Mouse (Mus musculus): ENCODE results near the gene Zfhx3. TPM values are rescaled to one million over a fixed set of nuclear protein-coding genes. Genes with fewer than 3 reads are reported as not detected.

Zfhx3 gene
- polyA plus RNA-seq, 1 experiment from 2014 or later, result 8.2 TPM

- H3K9ac ChIP-seq (replicated peaks; ENCODE audit: low read depth), result no peak overlapping the region
- no peaks in the 10 kb centered on the region for H3K36me3 ChIP-seq (ENCODE audit: insufficient read depth, low read length)
- DNase-seq (ENCODE audit: low spot score) (no peak), ATAC-seq (no peak)
- WGBS, result 86% methylated on average over 9 of the region's 9 CpGs
- H3K9me3 ChIP-seq (ENCODE audit: low read length), result no peaks in the 10 kb centered on the region
- no peak overlapping the region for H3K27ac ChIP-seq (ENCODE audit: low read length)
- TF ChIP-seq EP300 (IDR thresholded peaks at IDR 0.05) (no peak), CTCF (IDR thresholded peaks at IDR 0.05) (no peak)
- H3K4me3 ChIP-seq (ENCODE audit: low read depth, low read length), result no peak overlapping the region
- no peaks in the 10 kb centered on the region for H3K27me3 ChIP-seq (replicated peaks; ENCODE audit: insufficient read depth, low read length)
- H3K4me2 ChIP-seq (replicated peaks; ENCODE audit: low read depth, low read length), result no peak overlapping the region
- no peaks in the 10 kb centered on the region for H3K4me1 ChIP-seq (ENCODE audit: insufficient read depth, low read depth, low read length)
Measured at GRCm38 (mm10) chr8:108973639-108974325, 1031.3 kb downstream of the Zfhx3 start.

GRCm38 (mm10) chr8:108977693-108978361 lies 1035.4 kb downstream of the Zfhx3 start:
- H3K9ac ChIP-seq (replicated peaks; ENCODE audit: low read depth), result no peak overlapping the region
- H3K4me1 ChIP-seq (ENCODE audit: insufficient read depth, low read depth, low read length), result no peaks in the 10 kb centered on the region
- H3K4me3 ChIP-seq (ENCODE audit: low read depth, low read length), result no peak overlapping the region
- TF ChIP-seq CTCF (IDR thresholded peaks at IDR 0.05), result no peak
- TF ChIP-seq EP300 (IDR thresholded peaks at IDR 0.05), result no peak
- H3K27ac ChIP-seq (ENCODE audit: low read length), result no peak overlapping the region
- peaks cover 5% of the 10 kb centered on the region; the same call in 1 of the 2 replicates for H3K9me3 ChIP-seq (ENCODE audit: low read length)
- H3K27me3 ChIP-seq (replicated peaks; ENCODE audit: insufficient read depth, low read length), result no peaks in the 10 kb centered on the region
- DNase-seq (ENCODE audit: low spot score), result no peak
- ATAC-seq, result no peak
- no peaks in the 10 kb centered on the region for H3K36me3 ChIP-seq (ENCODE audit: insufficient read depth, low read length)
- H3K4me2 ChIP-seq (replicated peaks; ENCODE audit: low read depth, low read length), result no peak overlapping the region
- WGBS, result 57% methylated on average over 11 of the region's 11 CpGs

GRCm38 (mm10) chr8:108978362-108978750 lies 1035.9 kb downstream of the Zfhx3 start:
- no peak for ATAC-seq
- TF ChIP-seq CTCF (IDR thresholded peaks at IDR 0.05) (no peak), EP300 (IDR thresholded peaks at IDR 0.05) (no peak)
- Histone ChIP-seq H3K4me2 (replicated peaks; ENCODE audit: low read depth, low read length) (no peak overlapping the region), H3K27me3 (replicated peaks; ENCODE audit: insufficient read depth, low read length) (no peaks in the 10 kb centered on the region), H3K4me1 (ENCODE audit: insufficient read depth, low read depth, low read length) (no peaks in the 10 kb centered on the region), H3K36me3 (ENCODE audit: insufficient read depth, low read length) (no peaks in the 10 kb centered on the region), H3K9me3 (ENCODE audit: low read length) (peaks cover 5% of the 10 kb centered on the region; the same call in 1 of the 2 replicates), H3K27ac (ENCODE audit: low read length) (no peak overlapping the region), H3K9ac (replicated peaks; ENCODE audit: low read depth) (no peak overlapping the region), H3K4me3 (ENCODE audit: low read depth, low read length) (no peak overlapping the region)
- no peak for DNase-seq (ENCODE audit: low spot score)
- 87% methylated on average over 7 of the region's 7 CpGs for WGBS

GRCm38 (mm10) chr8:108984904-108985303 lies 1042.5 kb downstream of the Zfhx3 start:
- TF ChIP-seq EP300 (IDR thresholded peaks at IDR 0.05) (no peak), CTCF (IDR thresholded peaks at IDR 0.05) (no peak)
- DNase-seq (ENCODE audit: low spot score) (no peak), ATAC-seq (no peak)
- no peak overlapping the region for H3K4me2 ChIP-seq (replicated peaks; ENCODE audit: low read depth, low read length)
- no peaks in the 10 kb centered on the region for H3K36me3 ChIP-seq (ENCODE audit: insufficient read depth, low read length)
- H3K4me1 ChIP-seq (ENCODE audit: insufficient read depth, low read depth, low read length), result no peaks in the 10 kb centered on the region
- no peaks in the 10 kb centered on the region for H3K27me3 ChIP-seq (replicated peaks; ENCODE audit: insufficient read depth, low read length)
- H3K4me3 ChIP-seq (ENCODE audit: low read depth, low read length), result no peak overlapping the region
- H3K9me3 ChIP-seq (ENCODE audit: low read length), result peaks cover 5% of the 10 kb centered on the region; the same call in 1 of the 2 replicates
- H3K27ac ChIP-seq (ENCODE audit: low read length), result no peak overlapping the region
- H3K9ac ChIP-seq (replicated peaks; ENCODE audit: low read depth), result no peak overlapping the region
- WGBS, result 71% methylated on average over 2 of the region's 2 CpGs

GRCm38 (mm10) chr8:108989841-108990240 lies 1047.4 kb downstream of the Zfhx3 start:
- TF ChIP-seq CTCF (IDR thresholded peaks at IDR 0.05) (no peak), EP300 (IDR thresholded peaks at IDR 0.05) (no peak)
- WGBS, result 81% methylated on average over 5 of the region's 5 CpGs
- ATAC-seq, result no peak

GRCm38 (mm10) chr8:108990537-108990936 lies 1048.1 kb downstream of the Zfhx3 start:
- no peaks in the 10 kb centered on the region for H3K9me3 ChIP-seq (ENCODE audit: low read length)
- no peak overlapping the region for H3K9ac ChIP-seq (replicated peaks; ENCODE audit: low read depth)
- H3K36me3 ChIP-seq (ENCODE audit: insufficient read depth, low read length), result no peaks in the 10 kb centered on the region
- TF ChIP-seq EP300 (IDR thresholded peaks at IDR 0.05), result no peak
- TF ChIP-seq CTCF (IDR thresholded peaks at IDR 0.05), result no peak
- no peak overlapping the region for H3K4me2 ChIP-seq (replicated peaks; ENCODE audit: low read depth, low read length)
- no peak overlapping the region for H3K4me3 ChIP-seq (ENCODE audit: low read depth, low read length)
- H3K27ac ChIP-seq (ENCODE audit: low read length), result no peak overlapping the region
- WGBS, result 53% methylated on average over 6 of the region's 6 CpGs
- H3K27me3 ChIP-seq (replicated peaks; ENCODE audit: insufficient read depth, low read length), result no peaks in the 10 kb centered on the region
- no peaks in the 10 kb centered on the region for H3K4me1 ChIP-seq (ENCODE audit: insufficient read depth, low read depth, low read length)
- peak; percentile 18 for DNase-seq (ENCODE audit: low spot score)
- peak; percentile 38 for ATAC-seq

More at GRCm38 (mm10) chr8:108989841-108990240, 1047.4 kb downstream of the Zfhx3 start:
- H3K27me3 ChIP-seq (replicated peaks; ENCODE audit: insufficient read depth, low read length), result no peaks in the 10 kb centered on the region
- DNase-seq (ENCODE audit: low spot score), result no peak
- H3K9ac ChIP-seq (replicated peaks; ENCODE audit: low read depth), result no peak overlapping the region
- no peaks in the 10 kb centered on the region for H3K4me1 ChIP-seq (ENCODE audit: insufficient read depth, low read depth, low read length)
- H3K9me3 ChIP-seq (ENCODE audit: low read length), result no peaks in the 10 kb centered on the region
- H3K36me3 ChIP-seq (ENCODE audit: insufficient read depth, low read length), result no peaks in the 10 kb centered on the region
- H3K27ac ChIP-seq (ENCODE audit: low read length), result no peak overlapping the region
- H3K4me3 ChIP-seq (ENCODE audit: low read depth, low read length), result no peak overlapping the region
- H3K4me2 ChIP-seq (replicated peaks; ENCODE audit: low read depth, low read length), result no peak overlapping the region
